Mouse (Mus musculus) G1E (cell line): ENCODE data around the gene Ntm.

Experiments
- CTCF ChIP-seq: IDR thresholded peaks from 2 replicates; pipeline ENCODE4 v1.5.1; 2012; ENCODE audit warnings: low read depth, low read length, inconsistent platforms, mixed read lengths
- GATA1 ChIP-seq: IDR thresholded peaks from 2 replicates; pipeline ENCODE4 v1.6.1; 2012; ENCODE audit warnings: borderline replicate concordance, low read length, inconsistent platforms, mixed read lengths
- POLR2AphosphoS5 ChIP-seq: IDR thresholded peaks from 2 replicates; pipeline ENCODE4 v1.6.1; 2012; ENCODE audit warnings: low read depth, low read length, inconsistent platforms; ENCODE audit not compliant: insufficient replicate concordance
- TAL1 ChIP-seq: conservative IDR thresholded peaks from 2 replicates; pipeline ENCODE4 v1.6.1; 2012; ENCODE audit warnings: low read depth, low read length, inconsistent platforms, mixed read lengths

DNA sequence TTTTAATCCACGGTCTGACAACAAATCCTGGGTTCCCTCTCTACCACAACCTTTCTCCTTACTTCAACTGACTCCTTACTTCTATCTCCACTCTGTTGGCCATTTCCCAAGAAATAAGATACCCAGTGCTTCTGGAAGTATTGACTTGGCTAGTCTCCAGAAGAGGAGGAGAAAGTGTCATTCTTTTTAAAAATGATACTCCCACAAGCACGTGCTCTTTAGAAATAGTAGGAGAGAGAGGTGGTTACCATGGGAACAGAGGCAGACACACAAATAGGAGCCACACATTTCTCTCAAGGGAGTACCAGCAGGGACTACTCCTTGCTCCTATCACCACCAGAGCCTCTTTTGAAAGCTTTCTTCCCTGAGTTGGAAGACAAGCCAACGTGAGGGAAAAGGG lies 645.3 kb downstream of the Ntm start:
- TF ChIP-seq GATA1, result no peak
- no peak for TF ChIP-seq CTCF
- no peak for TF ChIP-seq POLR2AphosphoS5
- no peak for TF ChIP-seq TAL1
